Mouse (Mus musculus) lung, postnatal 0 days (tissue): Measurements from ENCODE around the gene Zscan29.
A peak's percentile ranks its signal among the peaks of the same experiment; 100 is the strongest.

Experiments used
- CTCF ChIP-seq: IDR thresholded peaks from 2 replicates; pipeline ENCODE4 v1.5.1; 2016; ENCODE audit warnings: antibody characterized with exemption, mild to moderate bottlenecking
- EP300 ChIP-seq: IDR thresholded peaks from 2 replicates; pipeline ENCODE4 v1.6.1; 2016; ENCODE audit warnings: antibody characterized with exemption, mild to moderate bottlenecking, control low read depth

GRCm38 (mm10) chr2:121137371-121137770 lies 33.6 kb downstream of the Zscan29 start:
- TF ChIP-seq CTCF (no peak), EP300 (0 out of 2 replicates have a peak, but pooled peaks have one; percentile 18)
